Mouse (Mus musculus) erythroblast, embryonic 14.5 days (primary cell): ENCODE measurements around the gene Cblb.

ENCODE experiments used
- GATA1 ChIP-seq: IDR thresholded peaks from 2 replicates; pipeline ENCODE4 v1.6.1; 2012; ENCODE audit warnings: low read length, inconsistent platforms, mixed read lengths
- TAL1 ChIP-seq: IDR thresholded peaks from 3 replicates; pipeline ENCODE4 v1.6.1; 2012; ENCODE audit warnings: low read length, inconsistent platforms, mixed read lengths

GRCm38 (mm10) chr16:52071290-52071689 is 40.3 kb downstream of the Cblb start:
- no peak for TF ChIP-seq GATA1
- TF ChIP-seq TAL1, result no peak
